22 mouse cellular contexts compared by ENCODE assay signal in genomic region chr6:64077911-64078310, GRCm38 (mm10).
A peak's percentile ranks its signal among the peaks of the same experiment; 100 is the strongest.
DNase-seq lines count a peak whose midpoint lies in the region; ATAC-seq lines count a peak whose summit lies in the region.
"Had no signal": no experiment of that assay in that cellular context is flagged by ENCODE, and none has a peak within 500 bp of the region (broad histone marks: within the 10 kb centered on the region; RNA-seq: fewer than 3 reads in every experiment).

No protein-coding gene starts in this region.

- no peak for ATAC-seq in cerebellum, adult (ENCODE audit: insufficient number of reproducible peaks, low FRiP score, low TSS enrichment)
- ATAC-seq: forebrain, embryonic 15.5 days; hindbrain, postnatal 0 days; inflammation-experienced regulatory T-cells, adult 6 months; intestine, embryonic 16.5 days; Patski had no signal

- DNase-seq in cerebellum, adult 11-12 months: peak; percentile 43
- DNase-seq in brain, adult 2 months (ENCODE audit: low read depth, low spot score): peak; percentile 26
- DNase-seq in cerebellum, adult 9-11 months: peak; percentile 54
- DNase-seq in gastrocnemius, adult 18-20 months (ENCODE audit: low spot score): no peak
- no peak for DNase-seq in gastrocnemius, postnatal 4 days (ENCODE audit: low spot score in 2 of 2)
- DNase-seq: adrenal gland, postnatal 10 days; adrenal gland, postnatal 36 days; B cell, adult 2 months; embryo, embryonic 11 days; gastrocnemius, postnatal 10 days; gastrocnemius, postnatal 36 days; heart, adult 11 months; heart, postnatal 14 days; heart, postnatal 4 days; kidney, adult 18-20 months; kidney, adult 9 months had no signal

Comparison
In these comparisons a context has a peak if more than half of its experiments do, and no peak if none do; other contexts are left out.
1. DNase-seq: peak in cerebellum, adult 11-12 months (single experiment), brain, adult 2 months (single experiment) and cerebellum, adult 9-11 months (single experiment); none in gastrocnemius, adult 18-20 months (single experiment) and gastrocnemius, postnatal 4 days (0 of 2).